Mouse (Mus musculus) ES-E14 (cell line): ENCODE data around the gene Nkpd1. TPM values are rescaled to one million over a fixed set of nuclear protein-coding genes. Genes with fewer than 3 reads are reported as not detected.

Experiments used
- DNase-seq: peaks from one replicate; pipeline ENCODE4 v3.0.0-alpha.2; 2013; ENCODE audit warnings: low read depth, low spot score
- H3K27ac ChIP-seq: 2 replicates; pipeline ENCODE4 v1.5.1; 2012; ENCODE audit warnings: low read depth, mild to moderate bottlenecking, low read length, moderate library complexity, mixed read lengths; ENCODE audit not compliant: poor library complexity, insufficient read depth, severe bottlenecking
- H3K36me3 ChIP-seq: 2 replicates; pipeline ENCODE4 v1.6.1; 2012; ENCODE audit warnings: mild to moderate bottlenecking, low read length, moderate library complexity, mixed read lengths; ENCODE audit not compliant: control insufficient read depth, poor library complexity, insufficient read depth, severe bottlenecking
- H3K4me1 ChIP-seq, 2 experiments: fragments of 150-350 bp in 1 of 2; sonication (generic) in 1 of 2; 2 replicates each; pipeline ENCODE4 v1.6.1; 2012; ENCODE audit warnings: low read length in 2 of 2, mild to moderate bottlenecking in 1 of 2, mixed read lengths in 1 of 2; ENCODE audit not compliant: control insufficient read depth in 2 of 2, insufficient read depth in 2 of 2, poor library complexity in 1 of 2
- H3K4me3 ChIP-seq, 2 experiments: fragments of 150-350 bp in 1 of 2; sonication (generic) in 1 of 2; 2 replicates each; pipeline ENCODE4 v1.5.1; 2012; ENCODE audit warnings: low read length in 2 of 2, low read depth in 1 of 2, mild to moderate bottlenecking in 1 of 2, mixed read lengths in 1 of 2; ENCODE audit not compliant: insufficient read depth in 1 of 2, poor library complexity in 1 of 2, severe bottlenecking in 1 of 2
- H3K9ac ChIP-seq: 2 replicates; pipeline ENCODE4 v1.6.1; 2012; ENCODE audit warnings: low read depth, mild to moderate bottlenecking, low read length, mixed read lengths; ENCODE audit not compliant: poor library complexity, insufficient read depth, severe bottlenecking
- H3K9me3 ChIP-seq: fragments of 150-350 bp; sonication (generic); 2 replicates; pipeline ENCODE4 v1.6.1; 2012; ENCODE audit warnings: low read depth, mild to moderate bottlenecking, low read length; ENCODE audit not compliant: control insufficient read depth, insufficient read depth
- CHD2 ChIP-seq: IDR thresholded peaks from 2 replicates; pipeline ENCODE4 v1.6.1; 2014; ENCODE audit warnings: mild to moderate bottlenecking, low read depth, low read length, inconsistent platforms
- HCFC1 ChIP-seq: IDR thresholded peaks from 2 replicates; pipeline ENCODE4 v1.6.1; 2012; ENCODE audit warnings: low read length, inconsistent platforms, borderline replicate concordance; ENCODE audit not compliant: insufficient read depth
- MAFK ChIP-seq: IDR thresholded peaks from 2 replicates; pipeline ENCODE4 v1.6.1; 2014; ENCODE audit warnings: mild to moderate bottlenecking, low read depth, low read length, inconsistent platforms; ENCODE audit not compliant: insufficient read depth
- ZC3H11A ChIP-seq: IDR thresholded peaks from 2 replicates; pipeline ENCODE4 v1.6.1; 2012; ENCODE audit warnings: low read depth, mild to moderate bottlenecking, inconsistent platforms, low read length, borderline replicate concordance
- ZNF384 ChIP-seq: IDR thresholded peaks from 2 replicates; pipeline ENCODE4 v1.6.1; 2012; ENCODE audit warnings: low read depth, low read length, inconsistent platforms
- in situ Hi-C, 2 experiments: fragments of 600-800 bp; cut with MboI; formaldehyde crosslinking; loops; one replicate each; pipeline ENCODE4 v1.15.1; 2025; ENCODE audit warnings: low sequenced_read_pairs in 2 of 2, inconsistent platforms in 1 of 2; ENCODE audit not compliant: unreplicated experiment in 2 of 2
- total RNA-seq: library from RNA; depleted of rRNA; stranded (reverse); fragments of 300-350 nt; gene quantifications from 2 replicates; pipeline ENCODE4 v1.2.3, GENCODE M21; 2012; rRNA removed

Nkpd1 gene
- 0.54 and 0.79 TPM in 2 replicates for total RNA-seq

- Histone ChIP-seq H3K9me3 (no peaks in the 10 kb centered on the region), H3K4me3 (peak within 1 kb of the TSS in 1 of 2 experiments; percentile 31; a peak in 2 of 4 replicates), H3K36me3 (no peaks in the 10 kb centered on the region), H3K27ac (no peak within 1 kb of the TSS), H3K4me1 (peaks cover 0 to 8% of the 10 kb centered on the region in 2 experiments; a peak in 2 of 4 replicates), H3K9ac (0 out of 2 replicates have a peak within 1 kb of the TSS, but pooled peaks have one; percentile 6)
- TF ChIP-seq HCFC1, result no peak
- no peak for TF ChIP-seq MAFK
- no peak for TF ChIP-seq CHD2
- TF ChIP-seq ZNF384, result no peak
- no peak for TF ChIP-seq ZC3H11A
- in situ Hi-C loops, result no loop called here
- no peak for DNase-seq
These were observed at the start of gene Nkpd1 for GRCm38 (mm10) chr7:19517652-19518365. Gene Nkpd1 (plus strand): TSS chr7:19517838.

DNA sequence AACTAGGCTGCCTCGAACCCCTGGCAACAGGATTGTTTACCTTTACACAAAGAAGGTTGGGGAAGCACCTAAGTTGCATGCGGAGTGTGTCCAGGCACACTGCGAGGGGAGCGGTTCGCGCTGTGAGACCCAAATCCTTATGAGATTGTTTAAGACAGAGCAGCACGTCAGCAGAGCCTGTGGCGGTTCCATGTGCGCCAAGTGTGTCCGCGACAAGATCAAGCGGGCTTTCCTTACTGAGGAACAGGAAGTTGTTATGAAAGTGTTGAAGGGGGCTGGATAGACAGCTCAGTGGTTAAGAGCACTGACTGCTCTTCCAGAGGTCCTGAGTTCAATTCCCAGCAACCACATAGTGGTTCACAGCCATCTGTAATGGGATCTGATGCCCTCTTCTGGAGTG, 49.4 kb upstream of the Nkpd1 start:
- Histone ChIP-seq H3K9me3 (no peaks in the 10 kb centered on the region), H3K27ac (no peak overlapping the region), H3K36me3 (no peaks in the 10 kb centered on the region), H3K4me3 (no peak overlapping the region), H3K9ac (no peak overlapping the region), H3K4me1 (peaks cover 2 to 18% of the 10 kb centered on the region in 2 experiments; a peak in 2 of 4 replicates)
- no peak for TF ChIP-seq ZC3H11A
- no peak for TF ChIP-seq ZNF384
- TF ChIP-seq MAFK, result no peak
- no peak for TF ChIP-seq HCFC1
- TF ChIP-seq CHD2, result no peak
- in situ Hi-C loops, result no loop called here
- DNase-seq, result no peak

- Histone ChIP-seq H3K36me3 (no peaks in the 10 kb centered on the region), H3K9me3 (no peaks in the 10 kb centered on the region), H3K4me3 (peak overlapping the region; percentile 19 to 46; a peak in 3 of 4 replicates), H3K9ac (0 out of 2 replicates have a peak overlapping the region, but pooled peaks have one; percentile 7), H3K27ac (no peak overlapping the region), H3K4me1 (peaks cover 2 to 15% of the 10 kb centered on the region in 2 experiments; a peak in 2 of 4 replicates)
- TF ChIP-seq HCFC1, result no peak
- no peak for TF ChIP-seq ZNF384
- TF ChIP-seq CHD2, result no peak
- TF ChIP-seq ZC3H11A, result no peak
- TF ChIP-seq MAFK, result no peak
- no peak for DNase-seq
- in situ Hi-C loops, result no loop called here
These were observed 48.2 kb upstream of the Nkpd1 start for GRCm38 (mm10) chr7:19469404-19469803.

GRCm38 (mm10) chr7:19470308-19470707, 47.3 kb upstream of the Nkpd1 start:
- H3K36me3 ChIP-seq, result no peaks in the 10 kb centered on the region
- H3K27ac ChIP-seq, result no peak overlapping the region
- peaks cover 0 to 9% of the 10 kb centered on the region in 2 experiments; a peak in 2 of 4 replicates for H3K4me1 ChIP-seq
- TF ChIP-seq HCFC1 (no peak), ZC3H11A (no peak)
- DNase-seq, result no peak
- in situ Hi-C loops, result loop anchor here in 1 of 2 experiments (10.0 kb wide), 1 partner anchor 56 kb away; no protein-coding TSS in a partner anchor
- no peak overlapping the region for H3K9ac ChIP-seq
- H3K4me3 ChIP-seq, result no peak overlapping the region
- no peaks in the 10 kb centered on the region for H3K9me3 ChIP-seq
